Mouse (Mus musculus) cerebellum, postnatal 25 days (tissue): ENCODE data around the gene Dph5.
A peak's percentile ranks its signal among the peaks of the same experiment; 100 is the strongest.
"Not testable (repeated sequence)": the region's sequence is repeated elsewhere in the genome, so short reads cannot be mapped to it uniquely, and the experiment has no call there.

ENCODE experiments used
- DNase-seq, 2 experiments: peaks; one replicate each; pipeline ENCODE4 v3.0.0; 2021; ENCODE audit warnings: mixed read lengths in 2 of 2

The Dph5 gene

DNA sequence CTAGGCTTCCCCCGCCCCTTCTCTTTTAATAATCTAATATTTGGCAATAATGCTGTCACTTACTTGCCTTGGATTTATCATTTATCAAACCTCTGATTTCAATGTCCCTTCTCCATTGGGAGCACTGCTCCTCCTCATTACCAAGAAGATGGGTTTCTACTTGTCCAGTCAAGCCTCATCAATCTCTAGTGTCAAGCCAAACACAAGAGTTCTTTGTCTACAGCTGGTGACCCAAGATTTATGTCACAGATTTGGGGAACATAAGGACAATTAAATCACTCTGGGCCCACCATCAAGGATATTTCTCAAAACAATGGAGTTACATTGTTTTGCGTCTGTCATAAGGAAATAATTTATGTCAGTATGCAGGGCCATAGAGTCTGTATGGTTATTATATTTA is 5.5 kb downstream of the Dph5 start:
- DNase-seq = no peak

GRCm38 (mm10) chr3:115898354-115898948 is 10.8 kb downstream of the Dph5 start:
- no peak for DNase-seq

GRCm38 (mm10) chr3:115902301-115902956 is 14.8 kb downstream of the Dph5 start:
- DNase-seq = no peak

DNA sequence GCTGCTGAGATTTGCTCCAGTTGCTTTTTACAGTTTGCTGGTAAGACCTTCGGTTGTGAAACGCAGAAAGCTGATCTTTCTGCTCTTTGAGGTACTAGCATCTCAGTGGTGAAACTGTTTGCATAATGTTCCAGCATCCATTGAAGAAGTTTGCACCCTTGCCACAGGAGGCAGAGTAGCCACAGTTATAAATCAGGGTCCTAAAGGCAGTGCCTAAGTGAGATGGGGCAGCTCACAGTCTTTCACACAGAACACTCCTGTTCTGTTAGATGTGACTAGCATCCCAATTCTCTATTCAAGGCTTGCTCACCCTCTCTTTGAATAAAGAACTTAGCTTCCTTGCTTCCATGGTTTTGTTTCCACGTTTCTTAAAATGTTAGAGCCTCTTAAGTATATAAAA is 17.4 kb downstream of the Dph5 start:
- DNase-seq = no peak

GRCm38 (mm10) chr3:115905567-115905966 is 17.9 kb downstream of the Dph5 start:
- DNase-seq = no peak

GRCm38 (mm10) chr3:115907406-115907805 is 19.8 kb downstream of the Dph5 start:
- not testable (repeated sequence) for DNase-seq

DNA sequence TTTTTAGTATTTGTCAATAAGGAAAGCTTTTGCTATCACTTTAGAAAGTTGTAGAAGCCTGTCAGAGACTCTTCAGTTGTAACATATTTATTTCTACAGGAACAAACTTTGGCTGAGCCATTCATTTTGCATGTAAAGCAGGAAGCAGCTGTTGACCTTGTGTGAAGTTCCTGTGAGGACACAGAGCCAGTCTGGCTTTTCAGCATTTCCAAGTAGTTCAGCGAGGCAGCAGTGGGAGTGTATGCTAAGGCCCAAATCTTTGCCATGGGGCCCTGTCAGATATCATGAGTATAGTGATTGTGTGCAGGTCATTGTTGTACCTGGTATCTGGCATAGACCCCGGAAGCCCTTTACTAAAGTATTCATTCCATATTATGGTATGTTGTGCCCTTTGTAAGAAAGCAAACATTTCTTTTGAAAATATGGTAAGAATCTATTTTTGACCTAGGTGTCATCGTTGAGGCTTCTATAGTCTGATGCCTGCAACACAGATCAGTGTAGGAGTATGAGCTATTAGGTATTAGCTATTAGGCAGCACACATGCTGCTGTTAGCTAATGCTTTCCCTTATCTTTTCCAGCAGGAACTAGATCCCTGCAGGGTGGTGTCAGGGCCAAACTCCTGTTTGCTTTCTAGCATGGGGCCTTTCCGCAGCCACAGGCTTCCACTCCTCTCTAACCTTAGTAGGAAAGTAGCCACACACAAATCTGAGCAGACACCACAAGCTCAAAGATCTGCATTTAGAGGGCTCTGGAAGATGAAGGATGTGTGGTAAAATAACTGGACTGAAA is 37.0 kb downstream of the Dph5 start:
- DNase-seq = no peak

GRCm38 (mm10) chr3:115926531-115926930 is 38.9 kb downstream of the Dph5 start:
- DNase-seq = no peak

- no peak for DNase-seq
Measured at GRCm38 (mm10) chr3:115931701-115932100, 44.1 kb downstream of the Dph5 start.

DNA sequence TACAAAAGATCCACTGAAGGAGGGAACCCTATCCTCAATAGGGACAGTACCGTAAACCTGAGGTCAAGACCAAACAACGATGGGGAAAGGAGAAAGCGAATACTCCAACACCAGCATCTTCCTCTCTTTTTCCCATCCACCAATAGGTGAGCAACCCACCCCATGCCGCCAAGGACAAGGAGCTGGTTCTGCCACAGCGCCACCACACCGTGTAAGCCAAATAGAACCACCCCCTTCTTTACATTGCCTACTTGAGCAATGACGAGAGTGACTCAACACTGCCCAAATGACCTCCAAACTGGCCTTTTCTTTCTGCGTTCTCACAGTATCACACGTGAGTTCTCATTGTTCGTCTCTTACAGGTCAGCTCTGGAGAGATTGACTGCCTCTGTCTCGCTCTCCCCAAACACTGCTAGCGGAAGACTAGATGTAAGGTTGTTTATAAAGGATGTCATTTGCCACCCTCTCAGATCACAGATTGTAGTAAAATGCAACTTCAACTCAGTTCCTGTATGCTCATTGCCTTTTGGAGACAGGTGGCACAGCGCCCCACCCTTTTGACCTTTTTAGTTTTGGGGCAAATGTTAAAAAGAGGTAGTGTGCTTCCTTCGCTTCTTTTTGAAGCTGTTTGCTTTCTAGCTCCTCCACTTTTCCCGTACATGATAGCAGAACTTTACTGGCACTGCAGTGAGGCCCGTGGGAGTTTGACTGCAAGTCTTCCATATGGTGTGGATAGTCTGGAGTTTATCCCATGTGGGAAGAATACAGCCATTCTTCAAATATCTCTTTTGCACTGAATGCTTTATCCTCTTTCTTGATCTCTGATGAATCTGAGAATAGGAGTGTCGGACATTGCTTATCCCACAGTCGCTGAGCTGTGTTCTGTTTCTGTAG is 45.9 kb downstream of the Dph5 start:
- no peak for DNase-seq

DNA sequence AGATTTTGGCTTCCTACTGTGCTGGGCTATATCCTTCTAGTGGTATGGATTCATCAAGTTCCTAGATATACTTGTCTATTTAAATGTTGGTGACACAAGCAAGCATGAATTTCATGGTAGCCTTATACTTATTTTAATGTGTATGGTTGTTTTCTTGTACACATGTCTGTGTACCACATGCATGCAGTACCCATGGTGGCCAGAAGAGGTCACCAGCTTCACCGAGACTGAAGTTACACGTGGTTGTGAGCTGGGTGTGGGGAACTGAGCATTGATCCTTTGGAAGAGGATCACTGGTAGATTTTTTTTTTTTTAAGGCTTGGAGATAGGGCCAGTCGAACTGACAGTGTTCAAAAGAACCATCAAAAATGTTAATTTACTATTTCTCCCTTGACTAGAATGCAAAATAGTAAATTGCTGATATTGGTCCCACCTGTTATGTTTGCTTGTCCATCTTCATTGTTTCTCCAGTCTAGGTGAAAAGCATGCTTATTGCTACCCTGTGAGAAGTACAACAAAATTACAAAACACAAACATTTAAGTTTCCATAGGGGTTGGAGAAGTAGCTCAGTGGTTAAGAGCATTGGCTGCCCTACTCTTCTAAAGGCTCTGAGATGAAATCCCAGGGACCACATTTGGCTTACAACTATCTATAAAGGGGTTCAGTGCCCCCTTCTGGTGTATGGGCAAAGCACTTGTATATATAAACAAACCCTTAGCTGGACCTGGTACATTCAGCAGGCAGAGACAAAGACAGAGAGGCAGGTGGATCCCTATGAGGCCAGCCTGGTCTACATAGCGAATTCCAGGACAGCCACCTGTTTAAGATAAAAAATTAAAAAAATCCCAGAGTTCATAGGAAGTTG is 49.3 kb downstream of the Dph5 start:
- peak; percentile 22 to 67 for DNase-seq

DNA sequence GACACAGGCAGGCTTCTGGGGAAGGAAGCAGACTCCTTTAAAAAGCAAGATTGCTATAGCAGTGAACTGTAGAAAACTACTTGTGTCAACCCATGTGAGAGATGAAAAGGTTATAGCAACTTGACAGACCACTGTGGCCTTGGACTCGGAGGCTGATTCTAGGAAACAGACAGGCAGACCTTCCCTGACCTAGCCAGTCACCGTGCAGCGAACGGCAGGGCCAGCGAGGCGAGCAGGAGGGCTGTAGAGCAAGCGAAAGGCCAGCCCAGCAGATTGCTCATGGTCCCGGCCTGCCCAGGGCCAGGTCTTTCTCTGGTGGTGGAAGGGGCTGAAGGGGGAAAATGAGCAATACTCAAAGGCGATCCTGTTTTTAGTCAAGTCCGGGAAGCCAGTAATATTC is 50.2 kb downstream of the Dph5 start:
- no peak for DNase-seq

GRCm38 (mm10) chr3:115940510-115940909 is 52.9 kb downstream of the Dph5 start:
- no peak for DNase-seq

GRCm38 (mm10) chr3:115941464-115941863 is 53.8 kb downstream of the Dph5 start:
- DNase-seq = no peak

DNA sequence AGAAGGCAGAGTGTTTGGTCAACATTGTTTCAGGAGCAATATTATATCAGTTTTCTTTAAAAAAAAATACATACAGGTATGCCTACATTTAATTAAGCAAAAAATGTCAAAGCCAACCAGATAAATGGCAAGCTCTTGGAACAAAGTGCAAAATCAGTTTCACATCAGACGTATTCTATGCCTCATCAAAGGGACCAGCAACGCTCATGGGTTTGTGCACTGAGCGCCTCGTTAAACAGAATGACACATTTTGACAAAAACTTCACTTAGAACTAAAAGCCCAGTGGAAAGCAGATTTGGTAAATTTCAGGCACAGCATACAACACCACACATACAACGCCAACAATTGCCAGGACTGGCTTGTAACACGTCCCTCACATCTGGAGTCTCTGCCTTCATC is 56.7 kb downstream of the Dph5 start:
- no peak for DNase-seq

GRCm38 (mm10) chr3:115946272-115946671 is 58.6 kb downstream of the Dph5 start:
- DNase-seq = no peak

DNA sequence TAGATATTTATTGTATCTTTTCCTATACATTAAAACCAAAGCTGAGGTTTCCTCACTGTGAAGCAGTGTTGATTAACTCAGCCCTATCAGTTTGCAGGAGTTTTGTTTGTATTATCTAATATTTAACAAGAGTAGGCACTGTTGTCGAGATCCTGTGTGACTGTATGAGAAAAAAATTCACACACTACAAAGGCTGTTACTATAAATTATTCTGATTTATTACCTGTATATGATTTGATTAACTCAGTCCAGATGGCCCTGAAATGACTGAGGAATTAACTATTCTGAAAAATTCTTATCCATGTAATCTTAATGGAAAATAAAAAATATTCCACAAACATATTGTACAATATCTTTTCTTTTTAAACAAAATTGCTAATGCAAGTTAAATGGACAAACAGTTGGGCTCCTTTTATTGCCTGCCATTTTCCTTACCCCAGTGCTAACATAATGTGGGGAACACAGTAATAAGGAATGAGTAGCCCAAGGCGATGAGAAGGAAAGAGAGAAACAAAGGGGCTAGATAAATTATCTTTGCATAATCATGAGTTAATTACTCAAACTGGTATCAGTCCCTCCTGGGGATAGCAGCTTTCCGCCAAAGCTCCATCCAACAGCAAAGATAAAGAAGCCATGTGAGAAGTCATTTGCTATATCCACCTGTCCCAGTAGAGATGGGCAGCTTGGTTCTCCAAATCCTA is 61.7 kb downstream of the Dph5 start:
- no peak for DNase-seq

DNA sequence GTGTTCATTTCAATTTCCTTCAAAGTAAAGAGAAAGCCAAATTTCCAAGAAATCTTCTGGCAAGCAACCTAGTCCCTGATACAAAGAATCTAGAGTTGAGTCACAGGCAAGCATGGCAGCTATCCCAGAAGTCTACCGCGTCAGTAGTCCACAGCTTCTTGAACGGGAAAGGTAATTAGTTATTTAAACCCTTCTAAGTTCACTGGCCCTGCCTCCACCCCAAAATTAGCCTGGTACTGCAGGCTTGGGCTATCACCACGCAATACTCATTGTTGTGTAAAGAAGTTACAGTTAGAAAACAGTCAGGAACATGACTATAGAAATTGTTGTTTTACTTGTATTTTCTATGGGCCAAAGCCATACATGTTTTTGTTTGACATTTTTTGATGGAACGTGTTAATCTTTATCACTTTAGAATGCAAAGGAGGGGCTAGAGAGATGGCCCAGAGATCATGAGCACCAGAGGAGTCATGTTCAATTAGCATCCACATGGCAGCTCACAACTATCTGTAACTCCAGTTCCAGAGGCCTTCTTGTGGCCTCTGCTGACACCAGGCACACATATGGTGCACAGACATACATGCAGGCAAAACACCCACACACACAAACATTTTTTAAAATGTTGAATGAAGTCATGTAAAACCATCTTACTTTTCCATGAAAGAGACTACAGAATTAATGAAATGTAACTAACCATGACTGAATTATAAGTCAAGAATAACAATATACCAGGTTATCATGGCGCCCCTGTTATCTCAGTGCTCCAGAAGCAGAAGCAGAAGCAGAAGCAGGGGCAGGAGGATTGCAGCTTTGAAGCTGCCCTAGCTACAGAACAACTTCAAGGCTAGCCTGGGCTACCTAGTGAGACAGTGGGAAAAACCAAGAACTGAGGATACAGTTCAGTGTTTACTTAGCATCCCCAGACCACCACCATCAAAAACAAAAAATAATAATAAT is 62.6 kb downstream of the Dph5 start:
- DNase-seq = no peak

- no peak for DNase-seq
Measured at GRCm38 (mm10) chr3:115951221-115951620, 63.6 kb downstream of the Dph5 start.

GRCm38 (mm10) chr3:115952356-115952755 is 64.7 kb downstream of the Dph5 start:
- DNase-seq = no peak
